Mouse (Mus musculus) urinary bladder, postnatal 14 days (tissue): Measurements from ENCODE around the gene Olfr1024.

Experiments used
- DNase-seq: peaks from one replicate; pipeline ENCODE4 v3.0.0; 2021; ENCODE audit warnings: low spot score

Gene Olfr1024

GRCm38 (mm10) chr2:85904952-85905351 lies at the start of gene Olfr1024:
TSS of gene Olfr1024 (minus strand) at chr2:85905052.
- no peak for DNase-seq

- no peak for DNase-seq
These were observed 45.3 kb upstream of the Olfr1024 start, which contains the start of gene Olfr1028 for GRCm38 (mm10) chr2:85950137-85950536. TSS of gene Olfr1028 (plus strand) at chr2:85950437.

GRCm38 (mm10) chr2:85921258-85921657 lies 16.4 kb upstream of the Olfr1024 start, which contains the start of gene Olfr1026:
TSS of gene Olfr1026 (plus strand) at chr2:85921558.
- DNase-seq = no peak

- DNase-seq = no peak
These were observed 10.0 kb upstream of the Olfr1024 start, which contains the start of gene Olfr1025-ps1 for GRCm38 (mm10) chr2:85914893-85915292. TSS of gene Olfr1025-ps1 (plus strand) at chr2:85915193.

- DNase-seq = no peak
These were observed 8.3 kb upstream of the Olfr1024 start for GRCm38 (mm10) chr2:85913197-85913596.

- DNase-seq = no peak
These were observed 19.5 kb downstream of the Olfr1024 start, which contains the start of gene Olfr1023 for GRCm38 (mm10) chr2:85885340-85885739. TSS of gene Olfr1023 (plus strand) at chr2:85885640.

- no peak for DNase-seq
These were observed 36.6 kb downstream of the Olfr1024 start, which contains the start of gene Olfr1022 for GRCm38 (mm10) chr2:85868294-85868693. TSS of gene Olfr1022 (plus strand) at chr2:85868594.
